Mouse (Mus musculus) mesoderm, embryonic 11.5 days (tissue): ENCODE results near the gene Rabepk.
"Not testable (repeated sequence)": the region's sequence is repeated elsewhere in the genome, so short reads cannot be mapped to it uniquely, and the experiment has no call there.

Source experiments
- DNase-seq: peaks from one replicate; pipeline ENCODE4 v3.0.0-alpha.2; 2012; ENCODE audit warnings: low read depth, low spot score

The Rabepk gene

GRCm38 (mm10) chr2:34804815-34805214, 5.1 kb upstream of the Rabepk start:
- DNase-seq, result no peak

- DNase-seq, result no peak
These were observed 4.5 kb upstream of the Rabepk start for GRCm38 (mm10) chr2:34804172-34804571.

GRCm38 (mm10) chr2:34803746-34804145, 4.0 kb upstream of the Rabepk start:
- no peak for DNase-seq

- not testable (repeated sequence) for DNase-seq
These were observed 3.0 kb upstream of the Rabepk start for GRCm38 (mm10) chr2:34802565-34803245.

GRCm38 (mm10) chr2:34801516-34802482, 2.1 kb upstream of the Rabepk start:
- DNase-seq, result peak; percentile 99

- DNase-seq, result no peak
These were observed 659 bp upstream of the Rabepk start for GRCm38 (mm10) chr2:34800371-34800770.

- DNase-seq, result no peak
These were observed 4.3 kb downstream of the Rabepk start for GRCm38 (mm10) chr2:34795426-34795825.

GRCm38 (mm10) chr2:34794511-34794910, 5.2 kb downstream of the Rabepk start:
- DNase-seq, result no peak

GRCm38 (mm10) chr2:34792543-34792942, 7.2 kb downstream of the Rabepk start:
- not testable (repeated sequence) for DNase-seq

- no peak for DNase-seq
These were observed 9.4 kb downstream of the Rabepk start for GRCm38 (mm10) chr2:34790282-34790681.

GRCm38 (mm10) chr2:34784085-34784484, 15.6 kb downstream of the Rabepk start:
- DNase-seq, result peak; percentile 61

GRCm38 (mm10) chr2:34783064-34784020, 16.4 kb downstream of the Rabepk start:
- no peak for DNase-seq

GRCm38 (mm10) chr2:34777237-34777868, 22.4 kb downstream of the Rabepk start:
- DNase-seq, result no peak

- no peak for DNase-seq
These were observed 25.2 kb downstream of the Rabepk start for GRCm38 (mm10) chr2:34774493-34774892.

- DNase-seq, result no peak
These were observed 26.0 kb downstream of the Rabepk start for GRCm38 (mm10) chr2:34773673-34774072.

GRCm38 (mm10) chr2:34772252-34773235, 27.2 kb downstream of the Rabepk start:
- DNase-seq, result peak; percentile 66

- DNase-seq, result peak; percentile 100
These were observed 28.1 kb downstream of the Rabepk start, which contains the start of gene Hspa5 for GRCm38 (mm10) chr2:34771368-34772226. Hspa5 (plus strand) TSS chr2:34771970.

- DNase-seq, result no peak
These were observed 28.8 kb downstream of the Rabepk start for GRCm38 (mm10) chr2:34770951-34771350.

- no peak for DNase-seq
These were observed 29.7 kb downstream of the Rabepk start for GRCm38 (mm10) chr2:34770049-34770448.
